Comparison of ENCODE assay signal across 12 mouse cellular contexts in the genomic region with DNA sequence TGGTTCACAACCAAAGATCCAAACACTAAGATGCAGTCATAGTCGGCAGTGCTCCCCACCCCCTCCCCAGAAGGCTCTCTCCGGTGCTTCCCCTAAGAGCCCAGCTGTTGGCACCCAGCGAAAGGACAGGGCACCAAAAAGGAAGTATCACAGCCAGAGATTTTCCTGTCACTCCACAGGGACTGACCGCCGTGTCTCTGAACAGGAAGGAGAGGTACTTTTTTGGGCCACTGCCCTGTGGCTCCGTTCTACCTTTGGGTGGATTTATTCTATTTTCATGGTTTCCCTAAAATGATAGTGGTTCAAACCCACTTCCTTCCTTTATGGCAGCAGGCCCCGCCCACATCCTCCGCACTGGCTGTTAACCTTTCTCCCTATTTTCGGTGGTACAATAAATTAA. TPM values are rescaled to one million over a fixed set of nuclear protein-coding genes. Genes with fewer than 3 reads are reported as not detected.
DNase-seq lines count a peak whose midpoint lies in the region; ATAC-seq and TF ChIP-seq lines count a peak whose summit lies in the region.
"Had no signal": no experiment of that assay in that cellular context is flagged by ENCODE, and none has a peak within 500 bp of the region (broad histone marks: within the 10 kb centered on the region; RNA-seq: fewer than 3 reads in every experiment).

No protein-coding gene starts in this region.

- no peak for ATAC-seq in stomach, embryonic 15.5 days (ENCODE audit: insufficient read depth, low FRiP score, low read depth)
- ATAC-seq in stomach, postnatal 0 days (ENCODE audit: low FRiP score, low TSS enrichment) = no peak
- ATAC-seq in erythroblast, adult 5-6 weeks (replicated peaks; ENCODE audit: low FRiP score, poor library complexity, severe bottlenecking) = no peak

- no peak for TF ChIP-seq EP300 in stomach, postnatal 0 days (optimal IDR thresholded peaks at IDR 0.05)

- DNase-seq in heart, embryonic 10.5 days (ENCODE audit: low spot score) = no peak
- no peak for DNase-seq in heart, adult 8-10 months (ENCODE audit: low spot score)
- DNase-seq in stomach, postnatal 0 days (ENCODE audit: low spot score) = no peak
- peak; percentile 41 to 52 for DNase-seq in kidney, postnatal 4 days
- peak; percentile 44 for DNase-seq in thymus, postnatal 14 days
- DNase-seq in layer of hippocampus, postnatal 36 days = no peak

- 0 out of 2 replicates have a peak overlapping the region, but pooled peaks have one; percentile 19 for H3K4me2 ChIP-seq in stomach, embryonic 15.5 days
- no peak overlapping the region for H3K4me2 ChIP-seq in stomach, postnatal 0 days (replicated peaks; ENCODE audit: low read depth)
- H3K4me2 ChIP-seq: embryonic facial prominence, embryonic 12.5 days; limb, embryonic 15.5 days had no signal

- peak overlapping the region; percentile 30; the same call in 1 of the 2 replicates for H3K27ac ChIP-seq in heart, embryonic 10.5 days
- H3K27ac ChIP-seq in stomach, embryonic 15.5 days = no peak overlapping the region
- no peak overlapping the region for H3K27ac ChIP-seq in stomach, postnatal 0 days (replicated peaks)
- H3K27ac ChIP-seq: embryonic facial prominence, embryonic 12.5 days; heart, adult 2 months; limb, embryonic 15.5 days had no signal

- TF ChIP-seq CTCF in stomach, postnatal 0 days (IDR thresholded peaks at IDR 0.05; ENCODE audit: low read depth) = no peak

- WGBS in heart, embryonic 10.5 days = 51% methylated on average over 9 of the region's 9 CpGs
- WGBS in stomach, embryonic 15.5 days = 40% methylated on average over 9 of the region's 9 CpGs
- 56% methylated on average over 9 of the region's 9 CpGs for WGBS in stomach, postnatal 0 days

- peaks cover 9% of the 10 kb centered on the region for H3K4me1 ChIP-seq in heart, embryonic 10.5 days
- H3K4me1 ChIP-seq in stomach, embryonic 15.5 days = no peaks in the 10 kb centered on the region; the same call in 1 of the 2 replicates
- H3K4me1 ChIP-seq in stomach, postnatal 0 days (replicated peaks; ENCODE audit: control insufficient read depth, insufficient read depth) = no peaks in the 10 kb centered on the region
- H3K4me1 ChIP-seq: embryonic facial prominence, embryonic 12.5 days had no signal

- no peaks in the 10 kb centered on the region for H3K9me3 ChIP-seq in heart, embryonic 10.5 days
- no peaks in the 10 kb centered on the region for H3K9me3 ChIP-seq in stomach, embryonic 15.5 days
- H3K9me3 ChIP-seq in stomach, postnatal 0 days (ENCODE audit: control insufficient read depth, low read length) = no peaks in the 10 kb centered on the region
- H3K9me3 ChIP-seq: embryonic facial prominence, embryonic 12.5 days; limb, embryonic 15.5 days had no signal

- peak overlapping the region; percentile 25; the same call in 1 of the 2 replicates for H3K4me3 ChIP-seq in heart, embryonic 10.5 days
- H3K4me3 ChIP-seq in stomach, embryonic 15.5 days (replicated peaks) = no peak overlapping the region
- H3K4me3 ChIP-seq in stomach, postnatal 0 days (ENCODE audit: low read depth, low read length) = no peak overlapping the region
- H3K4me3 ChIP-seq: embryonic facial prominence, embryonic 12.5 days; heart, adult 2 months; limb, embryonic 15.5 days had no signal

- no peak overlapping the region for H3K9ac ChIP-seq in stomach, embryonic 15.5 days
- H3K9ac ChIP-seq in stomach, postnatal 0 days (ENCODE audit: low read length) = no peak overlapping the region
- H3K9ac ChIP-seq: embryonic facial prominence, embryonic 12.5 days; limb, embryonic 15.5 days had no signal

- H3K27me3 ChIP-seq in heart, embryonic 10.5 days (ENCODE audit: insufficient read depth, poor library complexity, severe bottlenecking) = no peaks in the 10 kb centered on the region
- H3K27me3 ChIP-seq in stomach, embryonic 15.5 days (replicated peaks) = no peaks in the 10 kb centered on the region
- H3K27me3 ChIP-seq in stomach, postnatal 0 days (ENCODE audit: control insufficient read depth, insufficient read depth, low read length) = no peaks in the 10 kb centered on the region
- H3K27me3 ChIP-seq: embryonic facial prominence, embryonic 12.5 days; limb, embryonic 15.5 days had no signal

- H3K36me3 ChIP-seq in heart, embryonic 10.5 days = no peaks in the 10 kb centered on the region
- no peaks in the 10 kb centered on the region for H3K36me3 ChIP-seq in stomach, embryonic 15.5 days
- H3K36me3 ChIP-seq in stomach, postnatal 0 days (ENCODE audit: control insufficient read depth, insufficient read depth, low read length) = no peaks in the 10 kb centered on the region
- H3K36me3 ChIP-seq: embryonic facial prominence, embryonic 12.5 days; limb, embryonic 15.5 days had no signal

RNA-seq across cellular contexts. Expression of gene Ryk, which starts 42.9 kb away (rescaled TPM):
- polyA plus RNA-seq in heart, embryonic 10.5 days (2016; fragmentation: Nextera tagmentation; extraction: Ambion mirVana) = 11.6 and 15.7 TPM in 2 replicates
- 10 to 100 TPM; 35.0 to 41.6 (median 36.9) TPM for total RNA-seq in heart, adult 8-10 months (2022)
- polyA plus RNA-seq in stomach, embryonic 15.5 days (2015; fragmentation: Nextera tagmentation; extraction: Ambion mirVana) = 23.1 and 29.6 TPM in 2 replicates
- polyA plus RNA-seq in stomach, postnatal 0 days (2015; fragmentation: Nextera tagmentation; extraction: Ambion mirVana) = 16.8 and 24.2 TPM in 2 replicates
- 0.42 and 1.3 TPM in 2 replicates for total RNA-seq in erythroblast, adult 5-6 weeks (2015; ENCODE audit: low replicate concordance)
- total RNA-seq in erythroblast, adult 5-6 weeks (2017; ENCODE audit: low replicate concordance) = 0.68 and 2.1 TPM in 2 replicates
- 10 to 100 TPM; 43.0 to 46.8 TPM for total RNA-seq in layer of hippocampus, postnatal 36 days (2021)
- total RNA-seq: neutrophil, adult 5-6 weeks had no signal

Comparison
In these comparisons a context has a peak if more than half of its experiments do, and no peak if none do; other contexts are left out.
1. DNase-seq: peak in kidney, postnatal 4 days (2 of 2) and thymus, postnatal 14 days (single experiment); none in heart, embryonic 10.5 days (single experiment), heart, adult 8-10 months (single experiment), stomach, postnatal 0 days (single experiment) and layer of hippocampus, postnatal 36 days (0 of 2).
2. RNA of gene Ryk, which starts 42.9 kb away (total RNA-seq): 43.0 to 46.8 TPM in layer of hippocampus, postnatal 36 days and 35.0 to 41.6 TPM in heart, adult 8-10 months; 0.42 to 2.1 TPM in erythroblast, adult 5-6 weeks; every median in the first group is over 10 times any median in the second.